Mouse (Mus musculus): ENCODE results near the gene Stx2. TPM values are rescaled to one million over a fixed set of nuclear protein-coding genes. Genes with fewer than 3 reads are reported as not detected.

Stx2 gene
- total and polyA plus RNA-seq, 2 experiments from 2014 or later, result 12.5 to 17.4 TPM

- no peak for TF ChIP-seq CTCF (IDR thresholded peaks at IDR 0.05; ENCODE audit: low read depth)
- Histone ChIP-seq H3K4me3 (ENCODE audit: low read depth, low read length) (no peak overlapping the region), H3K27ac (ENCODE audit: low read depth, low read length) (no peak overlapping the region), H3K4me1 (ENCODE audit: insufficient read depth) (0 out of 2 replicates have a peak, but pooled peaks cover 8% of the 10 kb centered on the region), H3K9me3 (ENCODE audit: low read length) (no peaks in the 10 kb centered on the region), H3K9ac (no peak overlapping the region), H3K27me3 (ENCODE audit: insufficient read depth, low read length) (no peaks in the 10 kb centered on the region), H3K36me3 (ENCODE audit: insufficient read depth) (no peaks in the 10 kb centered on the region), H3K4me2 (ENCODE audit: low read depth) (no peak overlapping the region)
- DNase-seq, result no peak
- ATAC-seq, result no peak
- WGBS, result 90% methylated on average over 2 of the region's 2 CpGs
These were observed 2.6 kb upstream of the Stx2 start for GRCm38 (mm10) chr5:129010937-129011336.

- 87% methylated on average over 3 of the region's 3 CpGs for WGBS
- Histone ChIP-seq H3K9ac (no peak overlapping the region), H3K4me1 (ENCODE audit: insufficient read depth) (0 out of 2 replicates have a peak, but pooled peaks cover 8% of the 10 kb centered on the region), H3K4me2 (ENCODE audit: low read depth) (no peak overlapping the region), H3K36me3 (ENCODE audit: insufficient read depth) (peaks cover 7% of the 10 kb centered on the region; the same call in 1 of the 2 replicates), H3K9me3 (ENCODE audit: low read length) (no peaks in the 10 kb centered on the region), H3K27ac (ENCODE audit: low read depth, low read length) (no peak overlapping the region), H3K27me3 (ENCODE audit: insufficient read depth, low read length) (no peaks in the 10 kb centered on the region), H3K4me3 (ENCODE audit: low read depth, low read length) (no peak overlapping the region)
- DNase-seq (no peak), ATAC-seq (no peak)
- TF ChIP-seq CTCF (IDR thresholded peaks at IDR 0.05; ENCODE audit: low read depth), result no peak
These were observed 1.2 kb upstream of the Stx2 start for GRCm38 (mm10) chr5:129009577-129009976.

DNA sequence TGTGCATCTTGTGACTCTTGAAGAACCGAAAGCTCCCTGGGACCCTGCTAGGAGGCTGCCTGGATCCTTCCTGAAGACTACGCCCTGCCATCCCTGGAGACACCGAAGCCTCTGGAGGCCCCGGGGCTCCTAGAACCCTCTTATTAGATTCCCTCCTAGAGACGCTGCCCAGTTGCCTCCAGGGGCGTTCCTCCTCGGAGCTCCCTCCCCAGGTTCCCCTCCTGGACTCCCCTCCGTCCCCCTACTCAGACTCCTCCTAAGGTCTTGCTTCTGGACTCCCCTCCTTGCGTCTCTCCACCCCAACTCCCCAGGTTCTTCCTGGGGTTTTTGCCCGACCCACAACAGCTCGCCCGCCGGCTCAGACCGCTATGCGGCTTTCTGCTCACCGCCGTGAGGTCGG is 366 bp downstream of the Stx2 start:
- Histone ChIP-seq H3K4me3 (ENCODE audit: low read depth, low read length) (peak overlapping the region; percentile 79), H3K27me3 (ENCODE audit: insufficient read depth, low read length) (no peaks in the 10 kb centered on the region), H3K4me1 (ENCODE audit: insufficient read depth) (0 out of 2 replicates have a peak, but pooled peaks cover 8% of the 10 kb centered on the region), H3K4me2 (ENCODE audit: low read depth) (peak overlapping the region; percentile 73), H3K9ac (peak overlapping the region; percentile 73), H3K27ac (ENCODE audit: low read depth, low read length) (peak overlapping the region; percentile 50; the same call in 1 of the 2 replicates), H3K36me3 (ENCODE audit: insufficient read depth) (peaks cover 7% of the 10 kb centered on the region; the same call in 1 of the 2 replicates), H3K9me3 (ENCODE audit: low read length) (no peaks in the 10 kb centered on the region)
- under 1% methylated on average over 18 of the region's 18 CpGs for WGBS
- DNase-seq (peak; percentile 51), ATAC-seq (peak; percentile 64)
- TF ChIP-seq CTCF (IDR thresholded peaks at IDR 0.05; ENCODE audit: low read depth), result no peak

GRCm38 (mm10) chr5:129007105-129007957 is 1.0 kb downstream of the Stx2 start:
- Histone ChIP-seq H3K36me3 (ENCODE audit: insufficient read depth) (peaks cover 7% of the 10 kb centered on the region; the same call in 1 of the 2 replicates), H3K4me3 (ENCODE audit: low read depth, low read length) (peak overlapping the region; percentile 79), H3K27me3 (ENCODE audit: insufficient read depth, low read length) (no peaks in the 10 kb centered on the region), H3K9me3 (ENCODE audit: low read length) (no peaks in the 10 kb centered on the region), H3K27ac (ENCODE audit: low read depth, low read length) (no peak overlapping the region), H3K9ac (peak overlapping the region; percentile 73), H3K4me2 (ENCODE audit: low read depth) (peak overlapping the region; percentile 73), H3K4me1 (ENCODE audit: insufficient read depth) (0 out of 2 replicates have a peak, but pooled peaks cover 8% of the 10 kb centered on the region)
- DNase-seq (no peak), ATAC-seq (no peak)
- 54% methylated on average over 14 of the region's 14 CpGs for WGBS
- no peak for TF ChIP-seq CTCF (IDR thresholded peaks at IDR 0.05; ENCODE audit: low read depth)

- no peak for DNase-seq
- H3K4me3 ChIP-seq (ENCODE audit: low read depth, low read length), result no peak overlapping the region
- no peak overlapping the region for H3K9ac ChIP-seq
- TF ChIP-seq CTCF (IDR thresholded peaks at IDR 0.05; ENCODE audit: low read depth), result no peak
- H3K27ac ChIP-seq (ENCODE audit: low read depth, low read length), result no peak overlapping the region
- H3K4me2 ChIP-seq (ENCODE audit: low read depth), result no peak overlapping the region
- peaks cover 7% of the 10 kb centered on the region; the same call in 1 of the 2 replicates for H3K36me3 ChIP-seq (ENCODE audit: insufficient read depth)
- no peak for ATAC-seq
- 0 out of 2 replicates have a peak, but pooled peaks cover 8% of the 10 kb centered on the region for H3K4me1 ChIP-seq (ENCODE audit: insufficient read depth)
- 86% methylated on average over 18 of the region's 18 CpGs for WGBS
- H3K27me3 ChIP-seq (ENCODE audit: insufficient read depth, low read length), result no peaks in the 10 kb centered on the region
- no peaks in the 10 kb centered on the region for H3K9me3 ChIP-seq (ENCODE audit: low read length)
These were observed 2.2 kb downstream of the Stx2 start for GRCm38 (mm10) chr5:129006031-129006788.

GRCm38 (mm10) chr5:129005416-129005815 is 3.0 kb downstream of the Stx2 start:
- no peak overlapping the region for H3K4me2 ChIP-seq (ENCODE audit: low read depth)
- H3K4me1 ChIP-seq (ENCODE audit: insufficient read depth), result 0 out of 2 replicates have a peak, but pooled peaks cover 8% of the 10 kb centered on the region
- no peak for TF ChIP-seq CTCF (IDR thresholded peaks at IDR 0.05; ENCODE audit: low read depth)
- H3K9ac ChIP-seq, result no peak overlapping the region
- no peaks in the 10 kb centered on the region for H3K9me3 ChIP-seq (ENCODE audit: low read length)
- 63% methylated on average over 3 of the region's 3 CpGs for WGBS
- H3K36me3 ChIP-seq (ENCODE audit: insufficient read depth), result peaks cover 7% of the 10 kb centered on the region; the same call in 1 of the 2 replicates
- ATAC-seq (no peak), DNase-seq (no peak)
- no peak overlapping the region for H3K4me3 ChIP-seq (ENCODE audit: low read depth, low read length)
- no peak overlapping the region for H3K27ac ChIP-seq (ENCODE audit: low read depth, low read length)
- no peaks in the 10 kb centered on the region for H3K27me3 ChIP-seq (ENCODE audit: insufficient read depth, low read length)

All from forebrain, postnatal 0 days (tissue).